Mouse (Mus musculus) adrenal gland, adult 18-20 months (tissue): Measurements from ENCODE around the gene 9930021J03Rik. TPM values are rescaled to one million over a fixed set of nuclear protein-coding genes. Genes with fewer than 3 reads are reported as not detected.

Source experiments
- DNase-seq, 2 experiments: peaks; one replicate each; pipeline ENCODE4 v3.0.0; 2021 to 2022; ENCODE audit warnings: low spot score in 2 of 2
- long read RNA-seq, 2 experiments: library from polyadenylated mRNA; stranded (forward); transcript quantifications; one replicate each; pipeline ENCODE4 v2.0.0; 2021
- total RNA-seq, 2 experiments: library from RNA; stranded (reverse); gene quantifications; 1 replicate in 1 of 2; 2 replicates in 1 of 2; pipeline ENCODE4 v1.2.3; 2021

The 9930021J03Rik gene
- 10 to 100 TPM; 15.6 to 16.5 TPM for total RNA-seq
- long read RNA-seq, experiment 1, partial matches to known transcripts, result 1 of 2 reads
- long read RNA-seq, experiment 1, other reads (novel, unspliced or antisense), result 1 of 2 reads
- long read RNA-seq, experiment 2, partial matches to known transcripts, result 10 of 14 reads
- long read RNA-seq, experiment 2, other reads (novel, unspliced or antisense), result 4 of 14 reads

- DNase-seq, result peak; percentile 97 to 98
Observed at GRCm38 (mm10) chr19:29805917-29806785, at the start of gene 9930021J03Rik. 9930021J03Rik (minus strand) TSS chr19:29805989.

- no peak for DNase-seq
Observed at GRCm38 (mm10) chr19:29853711-29854110, 47.9 kb upstream of the 9930021J03Rik start.

GRCm38 (mm10) chr19:29851036-29851690, 45.4 kb upstream of the 9930021J03Rik start:
- DNase-seq, result no peak

- DNase-seq, result no peak
Observed at GRCm38 (mm10) chr19:29849924-29850551, 44.2 kb upstream of the 9930021J03Rik start.

GRCm38 (mm10) chr19:29844036-29844661, 38.4 kb upstream of the 9930021J03Rik start:
- no peak for DNase-seq

GRCm38 (mm10) chr19:29843641-29844035, 37.8 kb upstream of the 9930021J03Rik start:
- DNase-seq, result no peak

GRCm38 (mm10) chr19:29842973-29843372, 37.2 kb upstream of the 9930021J03Rik start:
- no peak for DNase-seq

GRCm38 (mm10) chr19:29840642-29841041, 34.9 kb upstream of the 9930021J03Rik start:
- DNase-seq, result no peak

- DNase-seq, result no peak
Observed at GRCm38 (mm10) chr19:29838636-29839135, 32.9 kb upstream of the 9930021J03Rik start.

- DNase-seq, result no peak
Observed at GRCm38 (mm10) chr19:29838171-29838570, 32.4 kb upstream of the 9930021J03Rik start.

- no peak for DNase-seq
Observed at GRCm38 (mm10) chr19:29835364-29836034, 29.7 kb upstream of the 9930021J03Rik start.

GRCm38 (mm10) chr19:29830911-29831310, 25.1 kb upstream of the 9930021J03Rik start:
- no peak for DNase-seq

GRCm38 (mm10) chr19:29828558-29828957, 22.8 kb upstream of the 9930021J03Rik start:
- DNase-seq, result no peak

GRCm38 (mm10) chr19:29826686-29827085, 20.9 kb upstream of the 9930021J03Rik start:
- DNase-seq, result no peak

- DNase-seq, result no peak
Observed at GRCm38 (mm10) chr19:29825003-29825402, 19.2 kb upstream of the 9930021J03Rik start.

GRCm38 (mm10) chr19:29824034-29824700, 18.4 kb upstream of the 9930021J03Rik start:
- peak; percentile 46 to 51 for DNase-seq

- DNase-seq, result no peak
Observed at GRCm38 (mm10) chr19:29823456-29824010, 17.7 kb upstream of the 9930021J03Rik start.

GRCm38 (mm10) chr19:29820966-29821365, 15.2 kb upstream of the 9930021J03Rik start:
- peak in 1 of 2 experiments; percentile 29 for DNase-seq
